Mouse (Mus musculus) neural tube, embryonic 14.5 days (tissue): ENCODE results near the gene Cyb561d2. TPM values are rescaled to one million over a fixed set of nuclear protein-coding genes. Genes with fewer than 3 reads are reported as not detected.
"Not testable (repeated sequence)": the region's sequence is repeated elsewhere in the genome, so short reads cannot be mapped to it uniquely, and the experiment has no call there.

ENCODE experiments used
- ATAC-seq: fragments of 200-750 bp; cut with Nextera tagmentation; 2 replicates; pipeline ENCODE4 v1.8.0; 2017; ENCODE audit warnings: low read depth, mild to moderate bottlenecking, moderate TSS enrichment, moderate library complexity
- H3K27ac ChIP-seq: fragments of 300-500 bp; sonication (generic); 2 replicates; pipeline ENCODE4 v1.5.1; 2014; ENCODE audit warnings: low read depth, mild to moderate bottlenecking, control low read depth, low read length, moderate library complexity, mixed read lengths
- H3K27me3 ChIP-seq: fragments of 300-500 bp; sonication (generic); 2 replicates; pipeline ENCODE4 v1.6.1; 2014; ENCODE audit warnings: low read length; ENCODE audit not compliant: control insufficient read depth, insufficient read depth
- H3K36me3 ChIP-seq: fragments of 300-500 bp; sonication (generic); 2 replicates; pipeline ENCODE4 v1.6.1; 2014; ENCODE audit warnings: low read length, mixed read lengths; ENCODE audit not compliant: control insufficient read depth, insufficient read depth
- H3K4me1 ChIP-seq: fragments of 300-500 bp; sonication (generic); 2 replicates; pipeline ENCODE4 v1.6.1; 2014; ENCODE audit warnings: low read length; ENCODE audit not compliant: control insufficient read depth, insufficient read depth
- H3K4me2 ChIP-seq: fragments of 300-500 bp; sonication (generic); 2 replicates; pipeline ENCODE4 v1.6.1; 2014; ENCODE audit warnings: mild to moderate bottlenecking, low read depth, low read length, control low read depth
- H3K4me3 ChIP-seq: fragments of 300-500 bp; sonication (generic); 2 replicates; pipeline ENCODE4 v1.5.1; 2014; ENCODE audit warnings: low read depth, low read length, control low read depth, mixed read lengths
- H3K9ac ChIP-seq: fragments of 300-500 bp; sonication (generic); replicated peaks from 2 replicates; pipeline ENCODE4 v1.6.1; 2014; ENCODE audit warnings: low read depth, mild to moderate bottlenecking, control low read depth, low read length, mixed read lengths
- H3K9me3 ChIP-seq: fragments of 300-500 bp; sonication (generic); 2 replicates; pipeline ENCODE4 v1.6.1; 2016; ENCODE audit warnings: low read length; ENCODE audit not compliant: control insufficient read depth
- WGBS: fragments of 180-500 bp; shearing (Covaris S2); extraction: QIAGEN DNeasy Blood & Tissue Kit; methylation state at CpG from one replicate; pipeline ENCODE4 v1.1.7; 2014; 5-methylcytosine and 5-hydroxymethylcytosine counted together
- polyA plus RNA-seq: library from polyadenylated mRNA; unstranded; fragments of >200 nt; fragmentation: Nextera tagmentation; extraction: Ambion mirVana; gene quantifications from 2 replicates; pipeline ENCODE4 v1.2.1, GENCODE M21; 2014

The Cyb561d2 gene
- polyA plus RNA-seq, 1 experiment from 2014 or later, result 42.2 TPM

DNA sequence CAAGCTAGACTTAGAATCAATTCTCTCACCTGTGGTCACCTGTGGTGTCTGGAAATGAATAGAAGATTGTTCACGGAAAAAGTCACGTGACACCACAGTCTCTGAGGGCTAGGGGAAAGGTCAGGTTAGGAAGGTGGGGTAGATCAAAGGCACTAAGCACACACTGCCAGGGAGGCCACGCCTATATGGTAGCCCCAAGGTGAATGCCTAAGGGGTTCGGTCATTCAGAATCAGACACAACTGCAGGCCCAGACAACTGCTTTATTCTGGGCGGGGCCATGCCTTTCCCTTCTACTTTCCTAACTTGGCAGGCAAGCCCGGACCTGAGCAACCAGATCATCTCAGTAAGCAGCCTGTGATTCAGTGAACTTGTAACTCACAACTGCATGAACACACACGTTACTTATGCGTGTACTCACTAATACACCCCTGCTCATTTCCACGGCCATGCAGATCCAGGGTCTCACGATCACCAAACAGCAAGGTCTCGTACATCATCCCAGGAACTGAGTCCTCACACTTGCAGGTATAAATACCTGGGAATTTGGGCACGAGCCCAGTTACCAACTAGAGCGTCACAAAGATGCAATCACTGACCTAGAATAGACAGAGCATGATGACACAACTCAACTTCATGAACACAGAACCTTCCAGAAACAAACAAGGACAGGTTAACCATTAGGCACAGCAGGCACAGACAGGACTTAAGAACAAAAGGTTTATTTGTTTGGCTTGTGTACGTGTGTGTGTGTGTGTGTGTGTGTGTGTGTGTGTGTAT, 33.8 kb upstream of the Cyb561d2 start:
- H3K4me2 ChIP-seq, result no peak overlapping the region
- H3K9me3 ChIP-seq, result no peaks in the 10 kb centered on the region
- ATAC-seq, result no peak
- peaks cover 23% of the 10 kb centered on the region for H3K36me3 ChIP-seq
- H3K27ac ChIP-seq, result no peak overlapping the region
- 91% methylated on average over 14 of the region's 14 CpGs for WGBS
- peaks cover 16% of the 10 kb centered on the region for H3K4me1 ChIP-seq
- H3K4me3 ChIP-seq, result no peak overlapping the region
- no peaks in the 10 kb centered on the region for H3K27me3 ChIP-seq
- no peak overlapping the region for H3K9ac ChIP-seq

DNA sequence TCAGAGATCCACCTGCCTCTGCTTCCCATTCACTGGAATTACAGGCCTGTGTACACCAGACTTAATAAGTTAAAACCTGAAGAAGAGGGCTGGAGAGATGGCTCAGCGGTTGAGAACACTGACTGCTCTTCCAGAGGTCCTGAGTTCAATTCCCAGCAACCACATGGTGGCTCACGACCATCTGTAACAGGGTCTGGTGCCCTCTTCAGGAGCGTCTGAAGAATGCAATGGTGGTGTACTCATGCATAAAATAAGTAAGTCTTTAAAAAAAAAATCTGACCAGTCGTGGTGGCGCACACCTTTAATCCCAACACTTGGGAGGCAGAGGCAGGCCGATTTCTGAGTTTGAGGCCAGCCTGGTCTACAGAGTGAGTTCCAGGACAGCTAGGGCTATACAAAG, 31.8 kb upstream of the Cyb561d2 start:
- not testable (repeated sequence) for H3K9ac ChIP-seq, H3K27ac ChIP-seq, H3K9me3 ChIP-seq, H3K4me3 ChIP-seq, H3K27me3 ChIP-seq, ATAC-seq, H3K4me2 ChIP-seq
- WGBS, result 84% methylated on average over 6 of the region's 6 CpGs
- H3K4me1 ChIP-seq, result peaks cover 20% of the 10 kb centered on the region
- H3K36me3 ChIP-seq, result peaks cover 24% of the 10 kb centered on the region

DNA sequence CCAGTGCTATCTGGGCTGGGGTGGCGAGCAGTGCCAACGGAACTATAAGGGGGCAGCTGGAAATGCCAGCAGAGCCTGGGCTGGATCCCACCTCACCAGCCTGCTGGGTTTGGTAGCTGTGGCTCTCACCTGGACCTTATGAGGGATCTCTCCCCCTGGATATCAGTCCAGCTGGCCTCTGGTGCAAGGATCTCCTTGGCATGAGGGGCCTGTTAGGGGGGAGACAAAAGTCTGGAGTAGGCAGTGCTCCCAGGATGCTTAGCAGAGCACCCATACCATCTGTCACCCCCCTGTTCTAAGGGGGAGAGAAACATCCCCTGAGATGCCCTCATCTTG, 30.3 kb upstream of the Cyb561d2 start:
- H3K4me3 ChIP-seq, result no peak overlapping the region
- 100% methylated on average over 2 of the region's 2 CpGs for WGBS
- H3K4me2 ChIP-seq, result no peak overlapping the region
- H3K27ac ChIP-seq, result no peak overlapping the region
- H3K9me3 ChIP-seq, result no peaks in the 10 kb centered on the region
- peaks cover 24% of the 10 kb centered on the region for H3K36me3 ChIP-seq
- no peaks in the 10 kb centered on the region for H3K27me3 ChIP-seq
- no peak overlapping the region for H3K9ac ChIP-seq
- ATAC-seq, result no peak
- H3K4me1 ChIP-seq, result peaks cover 31% of the 10 kb centered on the region

- H3K4me3 ChIP-seq, result no peak overlapping the region
- H3K4me1 ChIP-seq, result peaks cover 35% of the 10 kb centered on the region
- peaks cover 24% of the 10 kb centered on the region for H3K36me3 ChIP-seq
- WGBS, result 94% methylated on average over 22 of the region's 22 CpGs
- ATAC-seq, result no peak
- H3K9me3 ChIP-seq, result no peaks in the 10 kb centered on the region
- no peak overlapping the region for H3K9ac ChIP-seq
- no peaks in the 10 kb centered on the region for H3K27me3 ChIP-seq
- 0 out of 2 replicates have a peak overlapping the region, but pooled peaks have one; percentile 95 for H3K4me2 ChIP-seq
- no peak overlapping the region for H3K27ac ChIP-seq
Measured at GRCm38 (mm10) chr9:107571534-107572326, 29.7 kb upstream of the Cyb561d2 start.

GRCm38 (mm10) chr9:107570845-107571244, 28.9 kb upstream of the Cyb561d2 start:
- no peaks in the 10 kb centered on the region for H3K27me3 ChIP-seq
- peak overlapping the region; percentile 21; the same call in 1 of the 2 replicates for H3K9ac ChIP-seq
- no peak for ATAC-seq
- peak overlapping the region; percentile 95 for H3K4me2 ChIP-seq
- peak overlapping the region; percentile 88; the same call in 1 of the 2 replicates for H3K4me3 ChIP-seq
- H3K9me3 ChIP-seq, result no peaks in the 10 kb centered on the region
- H3K36me3 ChIP-seq, result peaks cover 24% of the 10 kb centered on the region
- H3K27ac ChIP-seq, result no peak overlapping the region
- H3K4me1 ChIP-seq, result peaks cover 35% of the 10 kb centered on the region
- 97% methylated on average over 21 of the region's 21 CpGs for WGBS

DNA sequence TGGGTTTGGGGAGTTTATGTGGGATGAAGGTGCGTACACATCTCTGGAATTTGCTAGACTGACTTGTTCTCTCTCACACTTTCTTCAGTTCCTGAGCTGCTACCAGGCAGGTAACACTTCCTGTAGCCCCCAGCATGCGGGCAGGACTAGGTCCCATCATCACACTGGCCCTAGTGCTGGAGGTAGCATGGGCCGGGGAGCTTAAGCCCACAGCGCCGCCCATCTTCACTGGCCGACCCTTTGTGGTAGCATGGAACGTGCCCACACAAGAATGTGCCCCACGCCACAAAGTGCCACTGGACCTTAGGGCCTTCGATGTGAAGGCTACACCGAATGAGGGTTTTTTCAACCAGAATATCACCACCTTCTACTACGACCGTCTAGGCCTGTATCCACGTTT, 28.0 kb upstream of the Cyb561d2 start:
- Histone ChIP-seq H3K4me3 (peak overlapping the region; percentile 88), H3K4me1 (peaks cover 35% of the 10 kb centered on the region), H3K27ac (no peak overlapping the region), H3K9me3 (no peaks in the 10 kb centered on the region), H3K27me3 (no peaks in the 10 kb centered on the region), H3K4me2 (peak overlapping the region; percentile 95), H3K36me3 (peaks cover 30% of the 10 kb centered on the region), H3K9ac (peak overlapping the region; percentile 86)
- WGBS, result 50% methylated on average over 13 of the region's 13 CpGs
- ATAC-seq, result no peak

GRCm38 (mm10) chr9:107569270-107569669, 27.3 kb upstream of the Cyb561d2 start:
- WGBS, result 1% methylated on average over 23 of the region's 23 CpGs
- H3K4me1 ChIP-seq, result peaks cover 35% of the 10 kb centered on the region
- H3K4me2 ChIP-seq, result peak overlapping the region; percentile 95
- peak overlapping the region; percentile 88 for H3K4me3 ChIP-seq
- H3K36me3 ChIP-seq, result peaks cover 27% of the 10 kb centered on the region
- peak; percentile 21 for ATAC-seq
- H3K9ac ChIP-seq, result peak overlapping the region; percentile 86
- no peaks in the 10 kb centered on the region for H3K9me3 ChIP-seq
- no peaks in the 10 kb centered on the region for H3K27me3 ChIP-seq
- H3K27ac ChIP-seq, result peak overlapping the region; percentile 85

DNA sequence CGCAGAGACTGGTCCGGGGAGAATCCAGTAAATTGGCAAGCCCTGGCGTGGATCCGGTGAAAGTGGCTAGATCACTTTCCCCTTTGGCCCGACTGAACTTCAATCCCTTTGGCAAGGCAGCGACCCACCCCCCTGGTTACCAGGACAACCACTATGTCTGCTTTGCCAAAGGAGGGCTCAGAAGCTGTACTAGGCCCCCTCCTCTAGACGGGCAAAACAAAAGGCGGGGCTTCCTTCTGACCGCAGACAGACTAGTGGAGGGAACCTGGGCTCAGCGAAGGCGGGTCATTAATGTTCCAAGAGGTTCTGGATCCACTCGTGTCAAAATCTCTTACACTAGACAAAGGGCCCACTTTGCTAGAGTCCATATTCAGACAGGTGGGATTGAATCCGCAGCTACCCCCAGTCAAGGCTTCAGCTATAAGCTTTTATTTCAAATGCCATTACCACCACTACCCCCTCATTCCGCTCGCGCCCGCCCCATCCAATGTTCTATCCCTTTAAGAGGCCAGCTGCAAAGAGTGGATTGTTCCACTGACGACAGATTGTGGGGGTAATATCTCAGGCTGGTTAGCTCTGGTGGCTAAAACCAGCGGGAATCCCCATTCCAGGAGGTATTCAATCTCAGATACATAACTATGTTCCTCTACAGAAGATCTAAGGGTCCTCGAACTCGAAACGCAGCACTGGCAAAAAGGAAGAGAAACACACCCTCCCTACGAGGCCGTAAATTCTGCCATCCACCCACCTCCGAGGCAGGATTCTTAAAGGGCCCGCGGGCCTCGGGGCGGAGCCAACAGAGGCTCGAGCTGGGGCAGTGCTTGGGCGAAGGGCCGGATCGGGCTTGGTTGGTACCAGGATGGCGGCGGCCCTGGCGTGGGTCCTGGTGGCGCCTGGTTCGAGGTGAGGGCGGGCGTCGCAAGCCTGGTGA, 26.6 kb upstream of the Cyb561d2 start:
- peaks cover 27% of the 10 kb centered on the region for H3K36me3 ChIP-seq
- WGBS, result under 1% methylated on average over 38 of the region's 41 CpGs

More for the DNA sequence above, 26.6 kb upstream of the Cyb561d2 start:
- Histone ChIP-seq H3K27ac (peak overlapping the region; percentile 85), H3K27me3 (no peaks in the 10 kb centered on the region), H3K4me3 (peak overlapping the region; percentile 88), H3K9me3 (no peaks in the 10 kb centered on the region), H3K4me1 (peaks cover 41% of the 10 kb centered on the region), H3K4me2 (peak overlapping the region; percentile 95), H3K9ac (peak overlapping the region; percentile 86)
- ATAC-seq, result peak; percentile 84
